Mouse (Mus musculus): Measurements from ENCODE around the gene Hmgn5.

The Hmgn5 gene

DNA sequence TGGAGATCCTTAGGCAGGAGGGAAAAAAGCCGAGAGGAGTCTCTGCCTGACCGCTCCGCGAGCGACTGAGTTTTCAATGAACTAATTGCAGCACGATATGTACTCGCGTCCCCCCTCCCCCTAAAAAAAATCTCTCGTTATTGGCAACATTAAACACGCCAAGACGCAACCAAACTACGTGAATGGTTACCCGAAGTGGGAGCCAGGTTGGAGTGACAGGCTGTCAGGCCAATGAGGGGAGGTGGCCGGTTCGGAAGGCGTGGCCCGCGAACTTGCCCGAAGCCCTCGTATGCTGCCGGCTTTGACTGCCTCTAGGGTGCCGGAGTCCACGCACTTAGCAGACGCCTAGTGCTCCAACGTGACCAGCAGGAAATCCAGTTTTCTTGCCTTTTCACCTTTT is at the start of gene Hmgn5:
Gene Hmgn5, minus strand, starts transcription at position 122 of the 400 bp plus-strand sequence.
- DNase-seq = peak; percentile 94

DNA sequence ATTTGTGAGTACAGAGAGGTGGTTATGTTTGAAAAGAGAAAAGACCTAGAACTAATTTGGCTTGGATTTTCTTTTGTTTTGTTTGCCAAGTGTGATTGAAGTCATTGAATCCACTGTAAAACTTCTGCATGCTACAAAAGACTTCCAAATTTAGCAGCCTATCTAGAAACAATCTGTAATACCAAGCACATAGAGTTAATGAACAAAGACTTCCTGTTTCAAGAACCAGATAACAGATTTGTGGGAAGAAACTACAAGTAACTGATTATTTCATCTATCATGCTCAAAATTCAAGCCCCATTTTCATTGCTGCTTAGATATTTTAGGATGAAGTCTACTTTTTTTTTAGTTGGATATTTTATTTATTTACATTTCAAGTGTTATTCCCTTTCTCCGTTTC is 34.6 kb upstream of the Hmgn5 start:
- no peak for DNase-seq

DNA sequence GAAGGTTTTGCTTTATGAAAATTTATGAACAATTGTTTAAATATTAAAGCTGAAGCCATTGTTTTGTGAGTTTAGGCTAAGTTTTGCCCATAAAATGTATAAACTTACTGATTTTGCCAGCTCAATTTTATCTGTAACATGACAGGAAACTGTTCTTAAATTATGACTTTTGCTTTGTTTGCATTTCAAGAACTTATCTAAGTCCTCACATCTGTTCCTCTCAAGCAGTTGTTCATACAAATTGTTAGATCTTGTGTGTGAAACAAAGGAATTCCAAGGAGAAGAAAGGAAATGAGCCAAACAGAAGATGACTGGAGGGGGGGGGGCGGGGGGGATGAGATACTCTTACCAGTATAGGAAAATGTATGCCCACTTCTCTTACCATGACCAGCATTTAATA is 13.0 kb upstream of the Hmgn5 start:
- DNase-seq = no peak

DNA sequence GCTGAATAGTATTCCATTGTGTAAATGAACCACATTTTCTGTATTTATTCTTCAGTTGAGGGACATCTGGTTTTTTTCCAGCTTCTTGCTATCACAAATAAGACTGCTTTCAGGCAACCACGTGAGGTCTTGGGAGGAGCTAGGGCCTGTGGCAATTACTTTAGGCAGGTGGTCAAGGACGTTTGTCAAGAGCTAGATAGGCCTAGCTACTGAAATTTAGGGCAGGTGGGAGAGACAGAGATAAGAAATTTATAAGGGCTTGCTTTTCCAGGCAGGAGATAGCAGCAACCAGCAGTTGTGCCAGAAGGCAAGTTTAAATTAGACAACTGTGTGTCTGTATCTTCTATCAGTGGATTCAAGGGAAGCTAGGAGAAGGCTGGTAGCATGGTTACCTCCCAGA is 7.7 kb upstream of the Hmgn5 start:
- DNase-seq = no peak

DNA sequence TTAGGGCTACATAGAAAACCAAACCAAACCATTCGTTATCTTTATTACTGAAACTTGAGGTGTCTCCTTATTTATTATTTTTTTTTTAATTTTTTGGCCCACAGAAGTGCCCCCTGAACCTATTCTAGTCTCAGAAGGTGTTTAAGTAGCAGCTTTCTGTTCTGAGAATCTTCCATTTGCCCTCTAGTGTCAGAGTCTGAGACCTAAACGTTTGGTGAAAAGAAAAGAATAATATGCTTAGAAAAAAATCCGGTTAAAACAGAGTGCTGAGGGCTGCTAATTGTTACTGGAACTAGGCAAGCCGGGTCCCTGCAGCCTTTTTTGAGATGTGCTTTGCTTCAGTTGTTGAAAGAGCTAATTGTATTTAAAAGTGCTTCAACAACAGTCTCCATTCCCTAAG is 962 bp upstream of the Hmgn5 start:
- no peak for DNase-seq

DNA sequence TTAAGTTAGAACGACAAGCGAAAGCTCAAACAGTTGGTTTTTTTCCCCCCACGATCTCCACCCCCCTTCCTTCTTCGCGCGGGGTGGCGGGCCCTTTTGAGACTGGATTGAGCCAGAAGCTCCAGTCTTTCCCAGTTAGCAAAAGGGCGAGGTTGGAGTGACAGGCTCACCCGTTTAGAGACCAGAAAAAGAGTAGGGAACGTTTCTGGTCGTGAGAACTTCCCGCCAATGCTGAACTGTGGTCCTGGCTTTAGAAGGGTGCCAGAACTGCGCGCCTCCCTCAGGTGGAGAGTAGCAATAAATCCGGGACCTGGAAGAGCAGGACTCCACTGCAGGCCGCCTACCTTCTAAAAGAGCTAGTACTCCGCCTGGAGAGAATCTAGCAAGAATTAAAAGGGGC is 482 bp upstream of the Hmgn5 start:
- DNase-seq = peak; percentile 55

DNA sequence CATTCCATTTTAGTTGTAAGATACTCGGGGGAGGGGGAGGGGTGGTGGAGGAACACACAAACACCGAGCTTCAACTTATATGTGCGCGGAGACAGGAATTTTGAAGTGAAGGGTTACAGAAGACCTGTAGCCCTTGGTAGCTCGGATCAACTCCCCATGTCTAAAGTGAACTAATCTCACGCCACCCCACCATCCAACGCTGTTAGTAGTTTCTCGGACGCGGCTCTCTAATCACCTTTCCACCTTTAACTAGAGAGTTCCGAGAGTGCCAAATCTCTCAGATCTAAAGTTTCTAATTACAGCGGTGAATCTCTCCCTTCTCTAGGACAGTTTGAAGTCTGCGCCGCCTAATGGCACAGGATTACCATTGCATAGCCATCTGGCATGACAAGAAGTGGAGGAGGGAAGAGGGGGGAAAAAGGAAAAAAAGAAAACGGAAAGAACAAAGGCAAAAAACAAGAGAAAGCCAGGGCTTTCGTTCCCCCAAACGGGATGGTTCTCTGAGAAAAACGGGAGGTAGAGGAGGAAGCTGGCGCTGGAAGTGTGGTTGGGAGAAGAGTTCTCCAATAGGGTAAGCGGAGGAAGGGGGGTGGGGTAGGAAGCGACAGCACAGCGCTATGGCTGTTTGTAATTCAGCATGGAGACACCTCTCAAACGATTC is 703 bp downstream of the Hmgn5 start:
- peak; percentile 67 for DNase-seq

DNA sequence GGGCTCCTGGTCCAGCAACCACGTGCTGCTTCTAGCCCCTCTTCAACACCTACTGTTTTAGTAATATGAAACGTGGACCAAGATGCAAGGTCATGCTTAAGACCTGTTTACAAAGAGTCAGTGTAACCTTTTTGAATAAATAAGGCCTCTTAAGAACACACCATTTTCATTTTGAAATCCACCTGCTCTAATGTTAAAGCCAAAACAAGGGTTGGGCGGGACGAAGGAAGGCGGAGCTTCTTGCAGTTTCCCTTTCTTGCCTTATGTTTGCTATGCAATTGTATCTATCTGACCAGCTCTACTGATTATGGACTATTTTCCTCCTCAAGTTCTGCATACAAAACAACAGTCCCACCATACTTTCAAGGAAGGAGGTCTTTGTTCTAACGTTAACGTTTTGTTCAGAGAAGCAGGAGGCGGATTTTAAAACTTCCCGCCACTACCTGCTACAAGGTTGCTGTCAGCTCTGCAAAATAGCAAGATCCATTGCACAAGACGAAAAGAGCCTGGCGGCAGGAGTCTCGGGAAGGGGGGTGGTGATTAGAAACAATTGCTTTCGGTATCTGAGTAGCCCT is 1.5 kb downstream of the Hmgn5 start:
- peak; percentile 24 for DNase-seq

DNA sequence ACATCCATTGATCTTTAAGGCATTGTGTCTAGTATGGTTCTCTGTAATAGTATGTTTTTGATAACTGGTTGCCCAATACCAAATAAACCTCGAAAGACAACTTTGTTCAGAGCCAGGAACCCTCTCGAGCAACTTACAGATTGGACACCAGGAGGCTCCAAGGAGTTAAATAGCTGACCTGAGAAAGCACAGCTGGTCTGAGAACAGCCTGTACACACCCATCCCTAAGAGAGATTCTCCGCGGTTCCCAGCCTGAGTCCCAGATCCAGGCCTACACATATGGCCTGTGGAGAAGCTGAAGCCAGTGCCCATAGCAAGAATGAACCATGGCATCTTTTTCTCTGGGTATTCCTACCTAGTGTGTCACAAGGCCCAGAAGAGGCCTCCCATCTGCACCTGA is 11.9 kb downstream of the Hmgn5 start:
- no peak for DNase-seq

All from thymus, postnatal 25 days (tissue).